Mouse (Mus musculus): ENCODE measurements at regions not wholly inside any gene's neighbourhood (a gene's known extent, or its start where the extent isn't known, plus 50 kb on each side); places are given as distances from the start of the nearest gene placed in this dataset.
"Not testable (repeated sequence)": the region's sequence is repeated elsewhere in the genome, so short reads cannot be mapped to it uniquely, and the experiment has no call there.

GRCm38 (mm10) chr13:42000966-42001365 lies 50.9 kb upstream of the Hivep1 start:
- H3K4me3 ChIP-seq (replicated peaks; ENCODE audit: low read length), result no peak overlapping the region
- TF ChIP-seq CTCF (conservative IDR thresholded peaks at IDR 0.05; ENCODE audit: low read length) (no peak), POU5F1 (IDR thresholded peaks at IDR 0.05; ENCODE audit: borderline replicate concordance, low read length) (no peak), NANOG (IDR thresholded peaks at IDR 0.05; ENCODE audit: borderline replicate concordance, low read length) (no peak)
- no peaks in the 10 kb centered on the region for H3K27me3 ChIP-seq (ENCODE audit: insufficient read depth, low read length)
- H3K9me3 ChIP-seq (ENCODE audit: low read length), result no peaks in the 10 kb centered on the region
- H3K4me1 ChIP-seq (replicated peaks; ENCODE audit: low read depth, low read length), result no peaks in the 10 kb centered on the region
- H3K36me3 ChIP-seq (ENCODE audit: insufficient read depth, low read length), result no peaks in the 10 kb centered on the region

DNA sequence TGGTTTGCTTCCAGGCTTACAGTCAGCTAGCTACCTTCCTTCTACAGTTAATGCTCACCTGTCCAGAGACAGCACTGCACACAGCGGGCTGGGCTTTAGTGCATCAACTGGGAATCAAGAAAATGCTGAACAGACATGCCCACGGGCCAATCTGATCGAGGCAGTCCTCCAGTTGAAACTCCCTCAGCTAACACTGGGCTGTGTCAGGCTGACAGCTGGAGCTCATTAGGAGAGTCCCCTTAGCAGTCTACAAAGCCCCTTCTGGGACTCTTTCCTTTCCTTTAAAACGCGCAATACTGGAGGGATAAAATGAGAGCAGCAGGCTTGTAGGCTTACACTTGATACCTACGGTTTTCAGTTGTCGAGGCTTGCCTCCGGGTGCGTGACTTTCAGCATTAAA lies 53.9 kb upstream of the Hivep1 start:
- H3K27me3 ChIP-seq (ENCODE audit: insufficient read depth, low read length), result no peaks in the 10 kb centered on the region
- no peaks in the 10 kb centered on the region for H3K4me1 ChIP-seq (replicated peaks; ENCODE audit: low read depth, low read length)
- H3K9me3 ChIP-seq (ENCODE audit: low read length), result no peaks in the 10 kb centered on the region
- no peaks in the 10 kb centered on the region for H3K36me3 ChIP-seq (ENCODE audit: insufficient read depth, low read length)
- no peak overlapping the region for H3K4me3 ChIP-seq (replicated peaks; ENCODE audit: low read length)
- TF ChIP-seq NANOG (IDR thresholded peaks at IDR 0.05; ENCODE audit: borderline replicate concordance, low read length) (no peak), CTCF (conservative IDR thresholded peaks at IDR 0.05; ENCODE audit: low read length) (no peak), POU5F1 (IDR thresholded peaks at IDR 0.05; ENCODE audit: borderline replicate concordance, low read length) (no peak)

DNA sequence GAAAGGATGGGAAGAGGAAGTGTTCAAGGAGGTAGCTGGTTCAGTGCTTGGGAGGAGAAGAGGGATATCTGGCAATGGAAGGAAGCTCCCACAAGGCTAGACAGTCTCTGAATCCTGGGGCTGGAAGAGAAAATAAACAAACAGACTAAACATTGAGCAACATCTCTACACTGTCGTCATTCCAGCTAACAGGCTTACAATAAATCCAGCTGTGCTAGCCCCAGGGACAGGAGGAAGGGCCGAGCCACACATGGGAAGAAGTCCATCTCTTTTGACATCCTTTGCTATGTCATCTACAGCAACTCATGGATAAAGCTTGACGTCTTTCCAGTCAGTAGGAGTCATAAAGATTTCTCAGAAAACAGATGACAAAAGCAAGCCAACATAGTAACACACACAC lies 57.7 kb upstream of the Hivep1 start:
- TF ChIP-seq NANOG (IDR thresholded peaks at IDR 0.05; ENCODE audit: borderline replicate concordance, low read length), result no peak
- TF ChIP-seq CTCF (conservative IDR thresholded peaks at IDR 0.05; ENCODE audit: low read length), result no peak
- TF ChIP-seq POU5F1 (IDR thresholded peaks at IDR 0.05; ENCODE audit: borderline replicate concordance, low read length), result no peak
- no peaks in the 10 kb centered on the region for H3K36me3 ChIP-seq (ENCODE audit: insufficient read depth, low read length)
- no peaks in the 10 kb centered on the region for H3K4me1 ChIP-seq (replicated peaks; ENCODE audit: low read depth, low read length)
- no peaks in the 10 kb centered on the region for H3K27me3 ChIP-seq (ENCODE audit: insufficient read depth, low read length)
- H3K9me3 ChIP-seq (ENCODE audit: low read length), result no peaks in the 10 kb centered on the region
- no peak overlapping the region for H3K4me3 ChIP-seq (replicated peaks; ENCODE audit: low read length)

DNA sequence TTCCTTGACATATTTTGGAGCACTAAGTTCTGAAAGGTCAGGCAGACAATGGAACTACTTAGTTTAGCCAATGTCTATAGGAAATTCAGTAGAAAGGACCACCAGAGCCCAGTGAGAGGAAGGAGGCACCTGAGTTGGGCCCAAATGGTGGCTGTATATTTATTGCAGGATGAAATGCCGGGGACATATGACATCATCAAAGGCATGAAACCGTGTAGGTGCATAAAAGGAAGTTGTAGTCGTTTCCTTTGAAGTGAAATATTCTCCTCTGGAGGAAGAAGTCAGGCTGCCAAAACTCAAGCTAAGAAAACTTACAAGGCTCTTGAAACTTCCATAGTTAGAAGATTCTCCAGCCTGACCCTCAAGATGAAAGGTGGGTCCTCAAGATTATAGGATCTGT lies 75.9 kb upstream of the Hivep1 start:
- Histone ChIP-seq H3K27me3 (ENCODE audit: insufficient read depth, low read length) (no peaks in the 10 kb centered on the region), H3K4me3 (replicated peaks; ENCODE audit: low read length) (no peak overlapping the region), H3K9me3 (ENCODE audit: low read length) (peaks cover 13% of the 10 kb centered on the region), H3K36me3 (ENCODE audit: insufficient read depth, low read length) (no peaks in the 10 kb centered on the region), H3K4me1 (replicated peaks; ENCODE audit: low read depth, low read length) (no peaks in the 10 kb centered on the region)
- no peak for TF ChIP-seq CTCF (conservative IDR thresholded peaks at IDR 0.05; ENCODE audit: low read length)
- TF ChIP-seq POU5F1 (IDR thresholded peaks at IDR 0.05; ENCODE audit: borderline replicate concordance, low read length), result no peak
- no peak for TF ChIP-seq NANOG (IDR thresholded peaks at IDR 0.05; ENCODE audit: borderline replicate concordance, low read length)

DNA sequence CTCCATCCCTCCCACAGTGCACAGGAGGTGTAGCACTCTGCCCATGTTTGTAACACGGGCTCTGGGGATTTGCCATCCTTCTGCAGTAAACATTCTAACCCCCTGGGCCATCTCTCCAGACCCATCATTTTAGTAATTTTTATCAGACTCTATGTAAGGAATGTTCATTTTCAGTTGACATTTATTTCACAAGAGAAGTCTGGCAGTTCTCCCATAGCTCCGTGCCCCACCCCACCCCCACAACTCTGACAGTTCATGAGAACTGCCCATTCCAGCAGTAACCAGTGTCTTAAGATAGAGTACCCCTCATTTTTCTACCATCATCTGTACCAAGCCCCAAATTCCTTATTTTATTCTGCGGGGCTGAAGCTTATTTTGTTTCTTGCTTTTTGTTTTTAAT lies 88.9 kb upstream of the Hivep1 start:
- TF ChIP-seq NANOG (IDR thresholded peaks at IDR 0.05; ENCODE audit: borderline replicate concordance, low read length) (no peak), CTCF (conservative IDR thresholded peaks at IDR 0.05; ENCODE audit: low read length) (no peak), POU5F1 (IDR thresholded peaks at IDR 0.05; ENCODE audit: borderline replicate concordance, low read length) (no peak)

DNA sequence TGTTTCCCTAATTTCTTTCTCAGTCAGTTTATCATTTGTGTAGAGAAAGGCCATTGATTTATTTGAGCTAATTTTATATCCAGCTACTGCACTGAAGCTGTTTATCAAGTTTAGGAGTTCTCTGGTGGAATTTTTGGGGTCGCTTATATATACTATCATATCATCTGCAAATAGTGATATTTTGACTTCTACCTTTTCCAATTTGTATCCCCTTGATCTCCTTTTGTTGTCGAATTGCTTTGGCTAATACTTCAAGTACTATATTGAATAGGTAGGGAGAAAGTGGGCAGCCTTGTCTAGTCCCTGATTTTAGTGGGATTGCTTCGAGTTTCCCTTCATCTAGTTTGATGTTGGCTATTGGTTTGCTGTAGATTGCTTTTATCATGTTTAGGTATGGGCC lies 90.9 kb upstream of the Hivep1 start:
- H3K36me3 ChIP-seq (ENCODE audit: insufficient read depth, low read length); H3K4me3 ChIP-seq (replicated peaks; ENCODE audit: low read length); H3K27me3 ChIP-seq (ENCODE audit: insufficient read depth, low read length); H3K4me1 ChIP-seq (replicated peaks; ENCODE audit: low read depth, low read length); H3K9me3 ChIP-seq (ENCODE audit: low read length): not testable (repeated sequence)

More for the DNA sequence above, 88.9 kb upstream of the Hivep1 start:
- Histone ChIP-seq H3K27me3 (ENCODE audit: insufficient read depth, low read length) (no peaks in the 10 kb centered on the region), H3K4me1 (replicated peaks; ENCODE audit: low read depth, low read length) (no peaks in the 10 kb centered on the region), H3K36me3 (ENCODE audit: insufficient read depth, low read length) (no peaks in the 10 kb centered on the region), H3K9me3 (ENCODE audit: low read length) (no peaks in the 10 kb centered on the region), H3K4me3 (replicated peaks; ENCODE audit: low read length) (no peak overlapping the region)

GRCm38 (mm10) chr13:41957932-41958331 lies 93.9 kb upstream of the Hivep1 start:
- no peaks in the 10 kb centered on the region for H3K36me3 ChIP-seq (ENCODE audit: insufficient read depth, low read length)
- H3K9me3 ChIP-seq (ENCODE audit: low read length), result no peaks in the 10 kb centered on the region
- H3K27me3 ChIP-seq (ENCODE audit: insufficient read depth, low read length), result no peaks in the 10 kb centered on the region
- H3K4me1 ChIP-seq (replicated peaks; ENCODE audit: low read depth, low read length), result no peaks in the 10 kb centered on the region
- TF ChIP-seq POU5F1 (IDR thresholded peaks at IDR 0.05; ENCODE audit: borderline replicate concordance, low read length), result no peak
- TF ChIP-seq NANOG (IDR thresholded peaks at IDR 0.05; ENCODE audit: borderline replicate concordance, low read length), result no peak
- no peak for TF ChIP-seq CTCF (conservative IDR thresholded peaks at IDR 0.05; ENCODE audit: low read length)
- no peak overlapping the region for H3K4me3 ChIP-seq (replicated peaks; ENCODE audit: low read length)

- Histone ChIP-seq H3K36me3 (ENCODE audit: insufficient read depth, low read length) (no peaks in the 10 kb centered on the region), H3K4me1 (replicated peaks; ENCODE audit: low read depth, low read length) (no peaks in the 10 kb centered on the region), H3K27me3 (ENCODE audit: insufficient read depth, low read length) (no peaks in the 10 kb centered on the region), H3K4me3 (replicated peaks; ENCODE audit: low read length) (no peak overlapping the region), H3K9me3 (ENCODE audit: low read length) (no peaks in the 10 kb centered on the region)
- TF ChIP-seq CTCF (conservative IDR thresholded peaks at IDR 0.05; ENCODE audit: low read length), result no peak
- TF ChIP-seq NANOG (IDR thresholded peaks at IDR 0.05; ENCODE audit: borderline replicate concordance, low read length), result no peak
- TF ChIP-seq POU5F1 (IDR thresholded peaks at IDR 0.05; ENCODE audit: borderline replicate concordance, low read length), result no peak
Observed at GRCm38 (mm10) chr13:41955884-41956283, 95.9 kb upstream of the Hivep1 start.

GRCm38 (mm10) chr13:41955198-41955597 lies 96.6 kb upstream of the Hivep1 start:
- H3K9me3 ChIP-seq (ENCODE audit: low read length), result no peaks in the 10 kb centered on the region
- no peaks in the 10 kb centered on the region for H3K27me3 ChIP-seq (ENCODE audit: insufficient read depth, low read length)
- TF ChIP-seq POU5F1 (IDR thresholded peaks at IDR 0.05; ENCODE audit: borderline replicate concordance, low read length), result no peak
- no peak for TF ChIP-seq CTCF (conservative IDR thresholded peaks at IDR 0.05; ENCODE audit: low read length)
- TF ChIP-seq NANOG (IDR thresholded peaks at IDR 0.05; ENCODE audit: borderline replicate concordance, low read length), result no peak
- H3K36me3 ChIP-seq (ENCODE audit: insufficient read depth, low read length), result no peaks in the 10 kb centered on the region
- no peak overlapping the region for H3K4me3 ChIP-seq (replicated peaks; ENCODE audit: low read length)
- H3K4me1 ChIP-seq (replicated peaks; ENCODE audit: low read depth, low read length), result no peaks in the 10 kb centered on the region
